Mouse (Mus musculus): ENCODE data around the gene Apoa5. TPM values are rescaled to one million over a fixed set of nuclear protein-coding genes. Genes with fewer than 3 reads are reported as not detected.
A peak's percentile ranks its signal among the peaks of the same experiment; 100 is the strongest.

Gene Apoa5
- polyA plus RNA-seq, 1 experiment = not detected

- WGBS = 92% methylated on average over 6 of the region's 6 CpGs
- no peaks in the 10 kb centered on the region for H3K36me3 ChIP-seq (ENCODE audit: control insufficient read depth, insufficient read depth, low read length)
- TF ChIP-seq POLR2A (IDR thresholded peaks at IDR 0.05; ENCODE audit: low read depth, low read length) (no peak), CTCF (conservative IDR thresholded peaks at IDR 0.05; ENCODE audit: insufficient read depth, insufficient read length, low read depth, low read length) (no peak)
- H3K27ac ChIP-seq (ENCODE audit: insufficient read depth, low read depth, low read length) = no peak overlapping the region
- H3K4me3 ChIP-seq (ENCODE audit: insufficient read depth, low read depth, low read length) = no peak overlapping the region
- H3K4me1 ChIP-seq (ENCODE audit: control insufficient read depth, insufficient read depth, low read length) = no peaks in the 10 kb centered on the region
- H3K27me3 ChIP-seq (replicated peaks; ENCODE audit: control insufficient read depth, insufficient read depth, low read length) = no peaks in the 10 kb centered on the region
- no peak for DNase-seq
Measured at GRCm38 (mm10) chr9:46259111-46259510, 9.3 kb upstream of the Apoa5 start.

- WGBS = 86% methylated on average over 7 of the region's 7 CpGs
- no peak for TF ChIP-seq CTCF (conservative IDR thresholded peaks at IDR 0.05; ENCODE audit: insufficient read depth, insufficient read length, low read depth, low read length)
- no peak for TF ChIP-seq POLR2A (IDR thresholded peaks at IDR 0.05; ENCODE audit: low read depth, low read length)
- H3K36me3 ChIP-seq (ENCODE audit: control insufficient read depth, insufficient read depth, low read length) = no peaks in the 10 kb centered on the region
- no peak overlapping the region for H3K4me3 ChIP-seq (ENCODE audit: insufficient read depth, low read depth, low read length)
- H3K27me3 ChIP-seq (replicated peaks; ENCODE audit: control insufficient read depth, insufficient read depth, low read length) = no peaks in the 10 kb centered on the region
- H3K27ac ChIP-seq (ENCODE audit: insufficient read depth, low read depth, low read length) = no peak overlapping the region
- no peaks in the 10 kb centered on the region for H3K4me1 ChIP-seq (ENCODE audit: control insufficient read depth, insufficient read depth, low read length)
- peak; percentile 41 for DNase-seq
Measured at GRCm38 (mm10) chr9:46261131-46261530, 7.3 kb upstream of the Apoa5 start.

DNA sequence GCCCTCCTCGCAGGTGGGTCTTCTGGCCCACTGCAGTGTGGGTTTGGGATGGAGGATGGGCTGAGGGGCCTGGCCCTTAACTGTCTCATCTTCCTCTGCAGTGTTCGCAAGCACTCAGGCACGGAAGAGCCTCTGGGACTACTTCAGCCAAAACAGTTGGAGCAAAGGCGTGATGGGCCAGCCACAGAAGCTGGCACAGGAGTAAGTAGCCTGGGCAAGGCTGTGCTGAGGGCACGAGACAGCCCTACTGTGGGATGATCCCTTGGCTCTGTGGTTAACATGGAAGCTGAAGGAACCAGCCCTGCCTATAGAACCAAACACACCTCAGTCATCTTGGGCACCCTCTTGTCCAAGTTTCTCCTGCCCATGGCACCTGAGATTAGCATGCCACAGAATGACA, 692 bp downstream of the Apoa5 start:
- Histone ChIP-seq H3K36me3 (ENCODE audit: control insufficient read depth, insufficient read depth, low read length) (no peaks in the 10 kb centered on the region), H3K27ac (ENCODE audit: insufficient read depth, low read depth, low read length) (no peak overlapping the region), H3K4me1 (ENCODE audit: control insufficient read depth, insufficient read depth, low read length) (no peaks in the 10 kb centered on the region), H3K27me3 (replicated peaks; ENCODE audit: control insufficient read depth, insufficient read depth, low read length) (no peaks in the 10 kb centered on the region), H3K4me3 (ENCODE audit: insufficient read depth, low read depth, low read length) (no peak overlapping the region)
- no peak for DNase-seq
- TF ChIP-seq CTCF (conservative IDR thresholded peaks at IDR 0.05; ENCODE audit: insufficient read depth, insufficient read length, low read depth, low read length) = no peak
- TF ChIP-seq POLR2A (IDR thresholded peaks at IDR 0.05; ENCODE audit: low read depth, low read length) = no peak
- 87% methylated on average over 5 of the region's 5 CpGs for WGBS

DNA sequence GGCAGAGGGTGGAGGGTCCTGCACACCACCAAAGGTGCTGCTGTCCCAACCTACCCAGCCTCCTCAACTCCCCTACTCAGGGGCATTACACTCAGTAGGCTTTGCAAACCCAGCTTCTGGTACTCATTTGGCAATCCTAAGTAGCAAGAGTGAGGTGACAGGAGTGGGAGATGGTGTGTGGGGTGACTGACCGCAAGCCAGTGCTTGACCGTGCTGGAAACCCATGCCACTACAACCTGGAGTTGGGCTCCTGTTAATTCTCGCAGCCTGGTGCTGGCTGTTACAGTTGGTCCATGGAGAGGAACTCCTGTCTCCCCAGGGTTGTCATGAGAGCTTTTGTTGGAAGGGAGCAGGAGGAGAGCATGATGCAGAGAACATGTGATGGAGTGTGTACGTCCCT, 2.3 kb downstream of the Apoa5 start:
- H3K27ac ChIP-seq (ENCODE audit: insufficient read depth, low read depth, low read length) = no peak overlapping the region
- H3K36me3 ChIP-seq (ENCODE audit: control insufficient read depth, insufficient read depth, low read length) = no peaks in the 10 kb centered on the region
- H3K4me1 ChIP-seq (ENCODE audit: control insufficient read depth, insufficient read depth, low read length) = no peaks in the 10 kb centered on the region
- no peaks in the 10 kb centered on the region for H3K27me3 ChIP-seq (replicated peaks; ENCODE audit: control insufficient read depth, insufficient read depth, low read length)
- TF ChIP-seq POLR2A (IDR thresholded peaks at IDR 0.05; ENCODE audit: low read depth, low read length) (no peak), CTCF (conservative IDR thresholded peaks at IDR 0.05; ENCODE audit: insufficient read depth, insufficient read length, low read depth, low read length) (no peak; the same call in 1 of the 2 replicates)
- 90% methylated on average over 4 of the region's 4 CpGs for WGBS
- H3K4me3 ChIP-seq (ENCODE audit: insufficient read depth, low read depth, low read length) = no peak overlapping the region
- DNase-seq = no peak

DNA sequence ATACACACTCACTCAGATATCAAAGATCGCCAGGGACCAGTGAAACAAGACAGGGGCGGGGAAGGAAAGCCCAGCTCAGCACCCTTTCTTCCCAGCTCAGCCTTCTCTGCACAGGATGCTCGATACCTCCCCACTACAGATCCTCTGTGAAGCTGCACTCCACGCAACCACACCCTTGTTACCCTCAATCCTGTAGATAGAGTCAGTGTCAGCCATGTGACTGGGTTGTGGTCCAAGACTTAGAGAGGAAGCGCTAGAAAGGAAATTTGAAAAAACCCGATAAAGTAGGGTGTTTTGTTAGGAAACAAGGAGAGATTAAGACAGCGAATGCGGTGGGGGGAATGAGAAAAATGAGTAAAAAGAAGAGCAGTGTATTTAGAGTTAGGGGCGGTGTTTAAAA, 3.6 kb downstream of the Apoa5 start:
- no peaks in the 10 kb centered on the region for H3K27me3 ChIP-seq (replicated peaks; ENCODE audit: control insufficient read depth, insufficient read depth, low read length)
- WGBS = 72% methylated on average over 9 of the region's 9 CpGs
- peaks cover 3% of the 10 kb centered on the region; the same call in 1 of the 2 replicates for H3K36me3 ChIP-seq (ENCODE audit: control insufficient read depth, insufficient read depth, low read length)
- no peaks in the 10 kb centered on the region for H3K4me1 ChIP-seq (ENCODE audit: control insufficient read depth, insufficient read depth, low read length)
- H3K4me3 ChIP-seq (ENCODE audit: insufficient read depth, low read depth, low read length) = no peak overlapping the region
- TF ChIP-seq POLR2A (IDR thresholded peaks at IDR 0.05; ENCODE audit: low read depth, low read length) = no peak
- TF ChIP-seq CTCF (conservative IDR thresholded peaks at IDR 0.05; ENCODE audit: insufficient read depth, insufficient read length, low read depth, low read length) = no peak; the same call in 1 of the 2 replicates
- no peak for DNase-seq
- H3K27ac ChIP-seq (ENCODE audit: insufficient read depth, low read depth, low read length) = no peak overlapping the region

DNA sequence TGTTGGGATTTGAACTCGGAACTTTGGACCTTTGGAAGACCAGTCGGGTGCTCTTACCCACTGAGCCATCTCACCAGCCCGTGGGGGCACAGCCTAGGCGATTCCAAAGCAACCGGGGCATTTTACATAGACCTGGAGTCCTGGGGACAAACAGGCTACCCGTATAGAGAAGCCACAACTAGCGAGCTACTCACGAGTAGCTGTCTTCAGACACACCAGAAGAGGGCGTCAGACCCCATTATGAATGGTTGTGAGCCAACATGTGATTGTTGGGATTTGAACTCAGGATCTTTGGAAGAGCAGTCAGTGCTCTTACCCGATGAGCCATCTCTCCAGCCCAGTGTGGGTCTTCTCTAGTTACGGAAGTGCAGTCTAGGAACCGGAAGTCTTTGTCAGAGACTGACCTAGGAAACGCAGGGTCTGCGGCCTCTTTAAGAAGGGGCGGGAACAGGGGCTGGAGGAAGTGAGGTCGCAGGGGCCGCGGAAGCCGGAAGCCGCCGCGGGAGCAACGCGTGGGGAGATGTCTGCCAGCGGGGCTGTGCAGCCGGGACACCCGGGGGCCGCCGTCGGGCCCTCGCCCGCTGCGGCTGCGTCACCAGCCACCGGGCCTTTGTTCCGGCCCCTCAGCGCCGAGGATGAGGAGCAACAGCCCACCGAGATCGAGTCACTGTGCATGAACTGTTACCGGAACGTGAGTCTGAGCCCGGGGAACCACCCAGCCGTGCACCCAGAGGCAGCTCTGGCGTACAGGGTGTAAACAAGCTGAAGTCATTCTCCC, 4.4 kb downstream of the Apoa5 start, which contains the start of gene Zpr1:
Zpr1 (plus strand) TSS at position 388 of the 778 bp plus-strand sequence.
- TF ChIP-seq CTCF (conservative IDR thresholded peaks at IDR 0.05; ENCODE audit: insufficient read depth, insufficient read length, low read depth, low read length) (peak; percentile 40; the same call in 1 of the 2 replicates), POLR2A (IDR thresholded peaks at IDR 0.05; ENCODE audit: low read depth, low read length) (peak; percentile 22)
- Histone ChIP-seq H3K27me3 (replicated peaks; ENCODE audit: control insufficient read depth, insufficient read depth, low read length) (no peaks in the 10 kb centered on the region), H3K4me3 (ENCODE audit: insufficient read depth, low read depth, low read length) (peak within 1 kb of the TSS; percentile 64), H3K4me1 (ENCODE audit: control insufficient read depth, insufficient read depth, low read length) (no peaks in the 10 kb centered on the region), H3K36me3 (ENCODE audit: control insufficient read depth, insufficient read depth, low read length) (peaks cover 3% of the 10 kb centered on the region; the same call in 1 of the 2 replicates), H3K27ac (ENCODE audit: insufficient read depth, low read depth, low read length) (no peak within 1 kb of the TSS; the same call in 1 of the 2 replicates)
- DNase-seq = peak; percentile 94
- 5% methylated on average over 45 of the region's 45 CpGs for WGBS

DNA sequence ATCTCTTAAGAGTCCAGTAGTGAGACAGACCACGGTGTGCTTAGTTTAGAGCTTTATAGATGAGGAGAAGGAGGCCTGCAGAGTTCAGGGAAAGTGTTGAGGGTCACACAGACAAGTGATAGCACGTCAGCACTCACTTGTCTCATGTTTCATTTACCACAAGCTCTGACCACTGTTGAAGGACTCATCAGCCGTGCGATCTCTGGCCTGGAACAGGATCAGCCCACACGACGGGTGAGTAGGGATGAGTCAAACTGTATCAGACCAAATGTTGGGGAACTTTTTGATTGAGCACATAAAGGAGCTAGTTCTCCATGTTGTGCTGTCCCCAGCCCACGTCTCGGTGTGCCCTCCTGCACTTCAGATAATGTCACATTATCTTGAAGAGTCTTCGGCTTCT, 6.1 kb downstream of the Apoa5 start:
- no peak overlapping the region for H3K4me3 ChIP-seq (ENCODE audit: insufficient read depth, low read depth, low read length)
- no peak overlapping the region for H3K27ac ChIP-seq (ENCODE audit: insufficient read depth, low read depth, low read length)
- H3K27me3 ChIP-seq (replicated peaks; ENCODE audit: control insufficient read depth, insufficient read depth, low read length) = no peaks in the 10 kb centered on the region
- peaks cover 3% of the 10 kb centered on the region; the same call in 1 of the 2 replicates for H3K36me3 ChIP-seq (ENCODE audit: control insufficient read depth, insufficient read depth, low read length)
- no peak for TF ChIP-seq CTCF (conservative IDR thresholded peaks at IDR 0.05; ENCODE audit: insufficient read depth, insufficient read length, low read depth, low read length)
- TF ChIP-seq POLR2A (IDR thresholded peaks at IDR 0.05; ENCODE audit: low read depth, low read length) = no peak
- no peak for DNase-seq
- H3K4me1 ChIP-seq (ENCODE audit: control insufficient read depth, insufficient read depth, low read length) = no peaks in the 10 kb centered on the region
- 73% methylated on average over 9 of the region's 9 CpGs for WGBS
